Mouse (Mus musculus) kidney, adult 2 months (tissue): ENCODE measurements at regions not wholly inside any gene's neighbourhood (a gene's known extent, or its start where the extent isn't known, plus 50 kb on each side); places are given as distances from the start of the nearest gene placed in this dataset.
A peak's percentile ranks its signal among the peaks of the same experiment; 100 is the strongest.

Experiments used
- CTCF ChIP-seq: fragments of 200-500 bp; conservative IDR thresholded peaks from 2 replicates; pipeline ENCODE4 v1.5.1; 2011; ENCODE audit warnings: low read depth, mild to moderate bottlenecking, control low read depth, low read length, moderate library complexity, mixed read lengths; ENCODE audit not compliant: insufficient read depth, insufficient read length
- POLR2A ChIP-seq: fragments of 200-500 bp; IDR thresholded peaks from one replicate; pipeline ENCODE4 v1.6.1; 2011; ENCODE audit warnings: low read depth, low read length, control low read depth

- TF ChIP-seq POLR2A = no peak
- TF ChIP-seq CTCF = peak; percentile 81
Measured at GRCm38 (mm10) chr6:116767738-116768522, 51.2 kb upstream of the Tmem72 start.
